Mouse (Mus musculus): ENCODE data around the gene Igfbp3.

Gene Igfbp3

GRCm38 (mm10) chr11:7210343-7210742 lies 3.4 kb downstream of the Igfbp3 start:
- peak; percentile 32 for DNase-seq

- DNase-seq, result no peak
Observed at GRCm38 (mm10) chr11:7203846-7204245, 9.9 kb downstream of the Igfbp3 start.

- no peak for DNase-seq
Observed at GRCm38 (mm10) chr11:7202206-7202605, 11.5 kb downstream of the Igfbp3 start.

GRCm38 (mm10) chr11:7200393-7200783 lies 13.3 kb downstream of the Igfbp3 start:
- no peak for DNase-seq

- DNase-seq, result no peak
Observed at GRCm38 (mm10) chr11:7199736-7200392, 13.9 kb downstream of the Igfbp3 start.

- DNase-seq, result no peak
Observed at GRCm38 (mm10) chr11:7198481-7199256, 15.1 kb downstream of the Igfbp3 start.

GRCm38 (mm10) chr11:7198006-7198405 lies 15.7 kb downstream of the Igfbp3 start:
- DNase-seq, result no peak

- DNase-seq, result no peak
Observed at GRCm38 (mm10) chr11:7197491-7197941, 16.2 kb downstream of the Igfbp3 start, which contains the start of gene Igfbp1. Gene Igfbp1 (plus strand): TSS chr11:7197782.

- DNase-seq, result no peak
Observed at GRCm38 (mm10) chr11:7195312-7195685, 18.4 kb downstream of the Igfbp3 start.

- no peak for DNase-seq
Observed at GRCm38 (mm10) chr11:7194432-7195311, 19.1 kb downstream of the Igfbp3 start.

- DNase-seq, result no peak
Observed at GRCm38 (mm10) chr11:7193134-7193533, 20.6 kb downstream of the Igfbp3 start.

GRCm38 (mm10) chr11:7192710-7193109 lies 21.0 kb downstream of the Igfbp3 start:
- DNase-seq, result no peak

- DNase-seq, result no peak
Observed at GRCm38 (mm10) chr11:7188469-7188868, 25.3 kb downstream of the Igfbp3 start, which contains the start of gene Gm11985. Gene Gm11985 (minus strand): TSS chr11:7188569.

- no peak for DNase-seq
Observed at GRCm38 (mm10) chr11:7187472-7187871, 26.3 kb downstream of the Igfbp3 start.

- DNase-seq, result no peak
Observed at GRCm38 (mm10) chr11:7184420-7184819, 29.3 kb downstream of the Igfbp3 start.

GRCm38 (mm10) chr11:7182409-7183042 lies 31.2 kb downstream of the Igfbp3 start:
- no peak for DNase-seq

GRCm38 (mm10) chr11:7179276-7179675 lies 34.4 kb downstream of the Igfbp3 start:
- DNase-seq, result no peak

- no peak for DNase-seq
Observed at GRCm38 (mm10) chr11:7178724-7179123, 35.0 kb downstream of the Igfbp3 start.

- DNase-seq, result no peak
Observed at GRCm38 (mm10) chr11:7173664-7174063, 40.1 kb downstream of the Igfbp3 start.

- DNase-seq, result no peak
Observed at GRCm38 (mm10) chr11:7169645-7170044, 44.1 kb downstream of the Igfbp3 start.

GRCm38 (mm10) chr11:7164416-7164815 lies 49.3 kb downstream of the Igfbp3 start:
- no peak for DNase-seq

- no peak for DNase-seq
Observed at GRCm38 (mm10) chr11:7161502-7162174, 52.1 kb downstream of the Igfbp3 start.
